Mouse (Mus musculus): ENCODE measurements around the gene Arhgap23. TPM values are rescaled to one million over a fixed set of nuclear protein-coding genes. Genes with fewer than 3 reads are reported as not detected.

Arhgap23 gene
- polyA plus RNA-seq, 1 experiment from 2014 or later: 10.9 TPM

DNA sequence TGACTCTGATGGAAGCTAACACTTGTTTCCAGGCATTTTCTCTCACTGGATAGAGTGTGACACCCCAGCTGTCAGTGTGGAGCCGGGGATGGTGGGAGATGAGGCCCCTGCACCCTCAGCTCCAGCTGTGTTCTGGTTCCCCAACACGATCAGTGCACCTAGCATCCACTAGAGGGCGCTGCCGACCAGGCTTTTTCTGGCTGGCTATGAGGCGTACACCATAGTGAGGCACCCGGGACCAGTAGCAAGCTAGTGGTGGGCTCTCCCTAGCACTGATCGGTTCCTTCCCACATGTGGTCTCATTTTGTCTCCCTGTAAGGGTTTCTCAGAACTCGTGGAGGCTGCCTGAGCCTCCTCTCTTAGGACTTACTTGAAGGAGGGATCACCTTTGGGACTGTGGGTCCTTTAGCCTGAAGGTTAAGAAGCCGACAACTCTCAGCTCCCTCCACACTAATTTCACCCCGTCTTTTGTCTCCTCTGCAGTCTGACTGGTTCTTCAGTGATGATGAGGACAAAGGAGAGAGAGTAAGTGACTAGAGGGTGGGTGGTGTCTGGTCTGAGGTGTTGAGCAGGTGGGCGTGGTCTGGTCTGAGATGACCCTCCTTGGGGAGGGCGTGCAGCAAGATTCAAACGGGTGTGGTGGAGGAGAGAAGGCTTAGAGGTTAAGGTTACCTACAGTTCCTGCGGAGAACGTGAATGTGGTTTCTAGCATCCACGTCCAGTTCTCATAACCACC lies 74.4 kb downstream of the Arhgap23 start:
- peak; percentile 79 for DNase-seq (ENCODE audit: low spot score)
- Histone ChIP-seq H3K27ac (ENCODE audit: low read depth, low read length) (no peak overlapping the region), H3K36me3 (ENCODE audit: control insufficient read depth, insufficient read depth, low read length) (peaks cover 50% of the 10 kb centered on the region), H3K4me1 (replicated peaks; ENCODE audit: control insufficient read depth, insufficient read depth, low read length) (no peaks in the 10 kb centered on the region; the same call in 1 of the 2 replicates), H3K4me3 (ENCODE audit: low read depth, low read length) (no peak overlapping the region), H3K9ac (ENCODE audit: low read depth, low read length) (no peak overlapping the region), H3K27me3 (replicated peaks; ENCODE audit: control insufficient read depth, insufficient read depth, low read length) (no peaks in the 10 kb centered on the region), H3K9me3 (ENCODE audit: control insufficient read depth, low read length) (no peaks in the 10 kb centered on the region), H3K4me2 (no peak overlapping the region)
- 0 out of 2 replicates have a peak, but pooled peaks have one; percentile 34 for ATAC-seq (replicated peaks; ENCODE audit: low FRiP score)
- WGBS: 46% methylated on average over 16 of the region's 16 CpGs

DNA sequence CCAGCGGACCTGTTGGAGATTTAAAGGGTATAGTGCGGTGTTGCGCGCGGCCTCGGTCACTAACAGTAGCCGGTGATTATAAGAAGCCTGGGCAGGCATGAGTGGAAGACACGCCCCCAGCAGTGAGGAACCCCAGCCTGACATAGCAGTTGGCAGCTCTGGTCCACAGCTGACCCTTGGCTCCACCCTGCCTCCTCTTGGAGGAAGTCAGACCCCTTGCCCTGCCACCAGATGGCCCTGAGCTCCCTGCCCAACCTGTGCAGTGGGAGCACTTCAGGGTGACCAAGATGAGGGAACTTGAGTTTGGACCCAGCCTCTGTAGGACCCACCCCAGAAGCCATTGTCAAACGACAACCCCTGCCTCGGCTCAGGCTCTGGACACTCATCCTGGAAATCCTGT lies 76.3 kb downstream of the Arhgap23 start:
- no peaks in the 10 kb centered on the region for H3K27me3 ChIP-seq (replicated peaks; ENCODE audit: control insufficient read depth, insufficient read depth, low read length)
- no peak overlapping the region for H3K4me2 ChIP-seq
- H3K9ac ChIP-seq (ENCODE audit: low read depth, low read length): no peak overlapping the region
- no peak for ATAC-seq (replicated peaks; ENCODE audit: low FRiP score)
- H3K9me3 ChIP-seq (ENCODE audit: control insufficient read depth, low read length): no peaks in the 10 kb centered on the region
- H3K36me3 ChIP-seq (ENCODE audit: control insufficient read depth, insufficient read depth, low read length): peaks cover 48% of the 10 kb centered on the region
- DNase-seq (ENCODE audit: low spot score): no peak
- WGBS: 85% methylated on average over 10 of the region's 10 CpGs
- H3K27ac ChIP-seq (ENCODE audit: low read depth, low read length): no peak overlapping the region
- H3K4me1 ChIP-seq (replicated peaks; ENCODE audit: control insufficient read depth, insufficient read depth, low read length): no peaks in the 10 kb centered on the region; the same call in 1 of the 2 replicates
- no peak overlapping the region for H3K4me3 ChIP-seq (ENCODE audit: low read depth, low read length)

DNA sequence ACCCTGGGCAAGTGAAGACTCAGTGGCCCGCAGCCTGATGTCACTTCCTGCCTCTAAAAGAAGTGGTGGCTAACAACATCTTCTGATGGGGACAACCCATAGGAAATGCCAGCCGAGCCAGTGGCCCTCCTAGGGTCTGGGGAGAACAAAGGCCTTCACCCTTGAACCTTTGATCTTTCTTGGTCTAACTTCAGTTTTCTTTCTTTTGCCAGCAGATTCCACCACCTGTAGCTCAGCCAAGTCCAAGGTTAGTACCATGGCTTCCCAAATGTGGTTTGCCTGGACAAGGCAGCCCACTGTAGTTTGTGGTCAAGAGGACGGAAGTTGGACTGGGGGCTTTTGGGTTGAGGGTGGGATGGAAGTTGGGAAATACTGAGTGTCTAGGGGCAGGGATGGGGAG lies 77.5 kb downstream of the Arhgap23 start:
- Histone ChIP-seq H3K27me3 (replicated peaks; ENCODE audit: control insufficient read depth, insufficient read depth, low read length) (no peaks in the 10 kb centered on the region), H3K27ac (ENCODE audit: low read depth, low read length) (no peak overlapping the region), H3K4me1 (replicated peaks; ENCODE audit: control insufficient read depth, insufficient read depth, low read length) (no peaks in the 10 kb centered on the region; the same call in 1 of the 2 replicates), H3K9ac (ENCODE audit: low read depth, low read length) (no peak overlapping the region), H3K9me3 (ENCODE audit: control insufficient read depth, low read length) (no peaks in the 10 kb centered on the region), H3K4me2 (no peak overlapping the region), H3K36me3 (ENCODE audit: control insufficient read depth, insufficient read depth, low read length) (peaks cover 47% of the 10 kb centered on the region), H3K4me3 (ENCODE audit: low read depth, low read length) (no peak overlapping the region)
- no peak for ATAC-seq (replicated peaks; ENCODE audit: low FRiP score)
- no peak for DNase-seq (ENCODE audit: low spot score)
- WGBS: 92% methylated on average over 3 of the region's 3 CpGs

DNA sequence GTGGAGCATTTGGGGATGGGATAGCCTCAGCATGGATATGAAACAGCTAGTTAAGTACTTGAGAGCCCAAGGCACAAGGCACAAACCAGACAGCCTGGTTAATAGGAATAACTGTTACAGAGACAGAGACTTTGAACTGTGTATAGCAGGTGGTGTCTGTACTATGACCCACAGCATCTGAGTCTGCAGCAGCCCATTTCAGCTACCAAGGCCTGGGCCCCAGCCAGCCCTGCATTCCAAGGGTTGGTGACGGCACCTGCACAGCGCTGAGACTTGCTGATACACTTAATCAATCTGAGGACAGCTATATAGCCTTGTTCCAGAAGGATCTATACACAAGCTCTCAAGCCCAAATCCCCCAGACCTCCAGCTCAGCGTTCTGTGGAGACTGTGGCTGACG lies 82.2 kb downstream of the Arhgap23 start:
- no peak overlapping the region for H3K27ac ChIP-seq (ENCODE audit: low read depth, low read length)
- H3K9me3 ChIP-seq (ENCODE audit: control insufficient read depth, low read length): no peaks in the 10 kb centered on the region
- peaks cover 43% of the 10 kb centered on the region for H3K36me3 ChIP-seq (ENCODE audit: control insufficient read depth, insufficient read depth, low read length)
- ATAC-seq (replicated peaks; ENCODE audit: low FRiP score): no peak
- H3K4me2 ChIP-seq: no peak overlapping the region
- peaks cover 6% of the 10 kb centered on the region; the same call in 1 of the 2 replicates for H3K4me1 ChIP-seq (replicated peaks; ENCODE audit: control insufficient read depth, insufficient read depth, low read length)
- DNase-seq (ENCODE audit: low spot score): no peak
- 92% methylated on average over 4 of the region's 4 CpGs for WGBS
- H3K4me3 ChIP-seq (ENCODE audit: low read depth, low read length): no peak overlapping the region
- H3K27me3 ChIP-seq (replicated peaks; ENCODE audit: control insufficient read depth, insufficient read depth, low read length): peaks cover 17% of the 10 kb centered on the region
- no peak overlapping the region for H3K9ac ChIP-seq (ENCODE audit: low read depth, low read length)

DNA sequence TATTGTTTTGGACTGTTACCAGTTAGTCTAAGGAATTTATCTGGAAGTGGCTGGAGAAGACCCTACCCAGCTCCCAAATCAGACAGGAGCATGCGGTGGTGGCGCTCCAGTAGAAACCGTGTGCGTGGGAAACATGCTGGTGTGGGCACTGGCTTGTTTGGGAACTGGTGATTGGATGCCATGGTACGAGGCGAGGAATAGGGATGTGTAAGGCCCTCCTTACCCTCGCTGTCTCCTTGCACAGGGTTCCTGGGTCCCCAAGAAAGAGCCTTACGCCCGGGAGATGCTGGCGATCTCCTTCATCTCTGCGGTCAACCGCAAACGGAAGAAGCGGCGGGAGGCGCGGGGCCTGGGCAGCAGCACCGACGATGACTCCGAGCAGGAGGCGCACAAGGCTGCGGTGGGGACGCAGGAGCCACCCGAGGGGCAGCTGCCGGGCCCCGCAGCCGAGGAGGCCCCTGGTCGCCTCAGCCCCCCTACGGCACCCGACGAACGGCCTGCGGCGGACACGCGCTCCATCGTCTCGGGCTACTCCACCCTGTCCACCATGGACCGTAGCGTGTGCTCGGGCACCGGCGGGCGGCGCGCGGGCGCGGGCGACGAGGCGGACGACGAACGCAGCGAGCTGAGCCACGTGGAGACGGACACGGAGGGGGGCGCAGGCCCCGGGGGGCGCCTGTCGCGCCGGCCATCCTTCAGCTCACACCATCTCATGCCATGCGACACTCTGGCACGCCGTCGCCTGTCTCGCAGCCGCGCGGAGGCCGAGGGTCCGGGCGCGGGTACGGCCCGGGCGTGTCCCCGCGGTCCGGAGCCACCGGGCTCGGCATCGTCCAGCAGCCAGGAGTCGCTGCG lies 84.8 kb downstream of the Arhgap23 start, which contains the start of gene 4933428G20Rik:
Gene 4933428G20Rik, minus strand, starts transcription at position 476 of the 855 bp plus-strand sequence.
- H3K9me3 ChIP-seq (ENCODE audit: control insufficient read depth, low read length): no peaks in the 10 kb centered on the region
- ATAC-seq (replicated peaks; ENCODE audit: low FRiP score): no peak
- peak within 1 kb of the TSS; percentile 58 for H3K4me2 ChIP-seq
- no peak for DNase-seq (ENCODE audit: low spot score)
- peaks cover 19% of the 10 kb centered on the region for H3K27me3 ChIP-seq (replicated peaks; ENCODE audit: control insufficient read depth, insufficient read depth, low read length)
- H3K36me3 ChIP-seq (ENCODE audit: control insufficient read depth, insufficient read depth, low read length): peaks cover 32% of the 10 kb centered on the region
- H3K4me1 ChIP-seq (replicated peaks; ENCODE audit: control insufficient read depth, insufficient read depth, low read length): peaks cover 6% of the 10 kb centered on the region; the same call in 1 of the 2 replicates
- H3K27ac ChIP-seq (ENCODE audit: low read depth, low read length): no peak within 1 kb of the TSS
- H3K4me3 ChIP-seq (ENCODE audit: low read depth, low read length): peak within 1 kb of the TSS; percentile 20; the same call in 1 of the 2 replicates
- no peak within 1 kb of the TSS for H3K9ac ChIP-seq (ENCODE audit: low read depth, low read length)
- WGBS: 41% methylated on average over 86 of the region's 88 CpGs

DNA sequence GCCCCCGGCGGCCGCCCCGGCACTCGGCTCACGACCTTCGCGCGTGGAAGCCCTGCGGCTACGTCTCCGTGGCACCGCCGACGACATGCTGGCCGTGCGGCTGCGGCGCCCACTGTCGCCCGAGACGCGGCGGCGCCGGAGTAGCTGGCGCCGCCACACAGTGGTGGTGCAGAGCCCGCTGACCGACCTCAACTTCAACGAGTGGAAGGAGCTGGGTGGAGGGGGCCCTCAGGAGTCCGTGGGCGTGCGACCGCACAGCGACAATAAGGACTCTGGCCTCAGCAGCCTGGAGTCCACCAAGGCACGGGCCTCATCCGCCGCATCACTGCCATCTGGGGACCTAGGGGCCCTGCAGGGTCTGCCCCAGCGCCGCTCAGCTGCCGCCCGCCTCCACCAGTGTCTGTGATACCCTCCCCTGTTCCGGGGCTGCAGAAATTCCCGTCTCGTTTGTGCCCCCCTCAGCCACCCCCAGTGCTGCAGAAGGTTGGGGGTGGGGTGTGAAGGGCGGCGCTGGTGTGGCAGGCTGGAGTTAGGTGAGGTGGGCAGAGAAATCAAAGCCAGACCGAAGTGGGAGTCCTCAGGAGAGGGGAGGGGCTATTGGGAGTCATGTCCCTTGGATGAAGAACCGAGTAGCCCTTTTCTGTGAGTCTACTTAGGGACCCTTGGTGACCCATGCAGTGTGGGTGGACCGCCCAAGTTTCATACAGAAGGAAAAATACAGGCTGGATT lies 85.6 kb downstream of the Arhgap23 start:
- ATAC-seq (replicated peaks; ENCODE audit: low FRiP score) (0 out of 2 replicates have a peak, but pooled peaks have one; percentile 18), DNase-seq (ENCODE audit: low spot score) (no peak)
- peaks cover 19% of the 10 kb centered on the region for H3K27me3 ChIP-seq (replicated peaks; ENCODE audit: control insufficient read depth, insufficient read depth, low read length)
- H3K4me1 ChIP-seq (replicated peaks; ENCODE audit: control insufficient read depth, insufficient read depth, low read length): peaks cover 6% of the 10 kb centered on the region; the same call in 1 of the 2 replicates
- peak overlapping the region; percentile 58 for H3K4me2 ChIP-seq
- 63% methylated on average over 51 of the region's 51 CpGs for WGBS
- H3K36me3 ChIP-seq (ENCODE audit: control insufficient read depth, insufficient read depth, low read length): peaks cover 27% of the 10 kb centered on the region
- no peak overlapping the region for H3K27ac ChIP-seq (ENCODE audit: low read depth, low read length)
- H3K9me3 ChIP-seq (ENCODE audit: control insufficient read depth, low read length): no peaks in the 10 kb centered on the region
- H3K9ac ChIP-seq (ENCODE audit: low read depth, low read length): no peak overlapping the region
- peak overlapping the region; percentile 20; the same call in 1 of the 2 replicates for H3K4me3 ChIP-seq (ENCODE audit: low read depth, low read length)

DNA sequence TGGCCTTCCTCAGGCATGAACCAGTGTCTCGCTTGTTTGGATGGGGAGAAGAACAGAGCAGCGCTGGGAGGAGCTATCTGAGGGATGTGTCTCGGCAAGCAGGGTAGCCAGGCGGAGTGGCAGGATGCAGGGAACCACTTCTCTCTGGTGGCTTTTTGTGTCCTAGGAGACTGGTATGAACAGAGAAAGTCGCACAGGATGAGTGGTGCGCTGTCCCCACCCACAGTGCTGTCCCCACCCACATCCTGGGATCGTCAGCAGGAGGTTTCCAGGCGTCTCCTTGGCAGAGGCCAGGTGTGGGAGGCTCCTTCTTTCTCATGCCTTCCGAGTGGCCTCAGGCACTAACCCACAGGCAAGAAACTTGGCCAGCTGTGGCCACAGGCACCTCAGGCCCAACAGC lies 87.0 kb downstream of the Arhgap23 start:
- H3K36me3 ChIP-seq (ENCODE audit: control insufficient read depth, insufficient read depth, low read length): peaks cover 22% of the 10 kb centered on the region
- no peak for ATAC-seq (replicated peaks; ENCODE audit: low FRiP score)

DNA sequence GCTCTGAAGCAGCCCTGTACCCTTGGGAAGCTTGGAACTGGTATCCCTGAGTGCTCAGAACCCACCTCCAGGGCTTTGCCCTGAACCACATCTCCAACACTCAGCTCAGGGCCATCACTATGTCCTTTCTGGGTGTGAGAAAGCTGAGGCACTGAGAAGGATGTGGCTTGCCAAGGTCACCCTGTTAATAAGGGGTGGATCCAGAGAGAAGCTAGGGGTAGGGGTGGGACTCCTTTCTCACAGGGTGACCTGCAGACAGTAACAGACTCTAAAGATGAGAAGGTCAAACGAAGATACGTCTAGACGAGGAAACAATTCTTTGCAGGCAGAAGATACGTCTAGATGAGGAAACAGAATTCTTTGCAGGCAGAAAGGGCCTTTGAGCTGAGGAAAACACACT lies 87.5 kb downstream of the Arhgap23 start:
- no peak overlapping the region for H3K4me3 ChIP-seq (ENCODE audit: low read depth, low read length)
- H3K27ac ChIP-seq (ENCODE audit: low read depth, low read length): no peak overlapping the region; the same call in 1 of the 2 replicates
- 64% methylated on average over 4 of the region's 4 CpGs for WGBS
- no peak for ATAC-seq (replicated peaks; ENCODE audit: low FRiP score)
- no peak overlapping the region for H3K4me2 ChIP-seq
- H3K36me3 ChIP-seq (ENCODE audit: control insufficient read depth, insufficient read depth, low read length): peaks cover 19% of the 10 kb centered on the region
- H3K27me3 ChIP-seq (replicated peaks; ENCODE audit: control insufficient read depth, insufficient read depth, low read length): peaks cover 19% of the 10 kb centered on the region
- no peaks in the 10 kb centered on the region for H3K9me3 ChIP-seq (ENCODE audit: control insufficient read depth, low read length)
- H3K9ac ChIP-seq (ENCODE audit: low read depth, low read length): no peak overlapping the region
- DNase-seq (ENCODE audit: low spot score): no peak
- H3K4me1 ChIP-seq (replicated peaks; ENCODE audit: control insufficient read depth, insufficient read depth, low read length): peaks cover 6% of the 10 kb centered on the region; the same call in 1 of the 2 replicates

More for the DNA sequence above, 87.0 kb downstream of the Arhgap23 start:
- no peak overlapping the region for H3K9ac ChIP-seq (ENCODE audit: low read depth, low read length)
- H3K4me2 ChIP-seq: no peak overlapping the region
- no peak for DNase-seq (ENCODE audit: low spot score)
- 60% methylated on average over 9 of the region's 9 CpGs for WGBS
- H3K4me1 ChIP-seq (replicated peaks; ENCODE audit: control insufficient read depth, insufficient read depth, low read length): peaks cover 6% of the 10 kb centered on the region; the same call in 1 of the 2 replicates
- H3K27me3 ChIP-seq (replicated peaks; ENCODE audit: control insufficient read depth, insufficient read depth, low read length): peaks cover 19% of the 10 kb centered on the region
- no peak overlapping the region for H3K27ac ChIP-seq (ENCODE audit: low read depth, low read length)
- no peaks in the 10 kb centered on the region for H3K9me3 ChIP-seq (ENCODE audit: control insufficient read depth, low read length)
- no peak overlapping the region for H3K4me3 ChIP-seq (ENCODE audit: low read depth, low read length)

All from liver, embryonic 11.5 days (tissue).